Mouse (Mus musculus) bone marrow macrophage, adult 2 months (primary cell): ENCODE measurements around the gene Syngr4.

Experiments used
- CTCF ChIP-seq: IDR thresholded peaks from 2 replicates; pipeline ENCODE4 v1.5.1; 2012; ENCODE audit warnings: low read depth, mild to moderate bottlenecking, low read length, moderate library complexity
- POLR2A ChIP-seq: IDR thresholded peaks from 2 replicates; pipeline ENCODE4 v1.6.1; 2012; ENCODE audit warnings: mild to moderate bottlenecking, low read depth, low read length, borderline replicate concordance

DNA sequence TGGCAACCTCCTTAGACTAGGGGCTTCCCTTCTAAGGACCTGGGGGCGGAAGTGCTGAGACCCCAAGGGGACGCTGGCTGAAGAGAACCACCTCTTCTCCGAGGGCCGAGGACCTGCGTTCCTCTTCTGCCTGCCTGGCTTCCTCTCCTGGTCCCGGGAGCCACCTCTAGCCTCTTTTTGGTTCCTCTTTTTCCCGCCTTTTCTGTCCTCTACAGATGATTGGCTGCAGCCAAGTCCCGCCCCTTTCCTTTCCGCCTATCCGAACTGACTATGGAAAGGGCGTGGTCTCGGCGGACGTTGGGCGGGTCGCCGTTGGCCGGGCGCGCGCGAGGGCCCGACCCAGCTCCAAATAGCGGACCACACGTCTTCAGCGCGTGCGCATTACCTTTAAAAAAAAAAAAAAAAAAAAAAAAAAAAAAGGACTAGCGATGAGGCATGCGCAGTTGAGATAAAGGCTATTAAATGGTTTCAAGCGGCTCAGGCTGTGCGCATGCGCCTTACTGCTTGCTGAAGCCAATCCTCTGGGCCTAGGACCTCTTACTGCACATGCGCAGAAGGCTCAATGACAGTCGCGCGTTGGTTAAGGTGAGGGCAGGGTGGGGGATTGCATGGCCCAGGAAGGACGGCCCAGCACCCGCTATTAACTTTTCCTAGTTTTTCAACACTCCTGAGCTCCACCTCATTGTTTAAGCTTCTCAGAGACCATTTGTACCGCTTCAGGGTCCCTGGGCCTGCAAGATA is at the start of gene Syngr4, which contains the start of gene Tmem143:
- TF ChIP-seq POLR2A (peak; percentile 82; the same call in 1 of the 2 replicates), CTCF (no peak)
